Mouse (Mus musculus): ENCODE measurements around the gene Ankle1.

The Ankle1 gene

DNA sequence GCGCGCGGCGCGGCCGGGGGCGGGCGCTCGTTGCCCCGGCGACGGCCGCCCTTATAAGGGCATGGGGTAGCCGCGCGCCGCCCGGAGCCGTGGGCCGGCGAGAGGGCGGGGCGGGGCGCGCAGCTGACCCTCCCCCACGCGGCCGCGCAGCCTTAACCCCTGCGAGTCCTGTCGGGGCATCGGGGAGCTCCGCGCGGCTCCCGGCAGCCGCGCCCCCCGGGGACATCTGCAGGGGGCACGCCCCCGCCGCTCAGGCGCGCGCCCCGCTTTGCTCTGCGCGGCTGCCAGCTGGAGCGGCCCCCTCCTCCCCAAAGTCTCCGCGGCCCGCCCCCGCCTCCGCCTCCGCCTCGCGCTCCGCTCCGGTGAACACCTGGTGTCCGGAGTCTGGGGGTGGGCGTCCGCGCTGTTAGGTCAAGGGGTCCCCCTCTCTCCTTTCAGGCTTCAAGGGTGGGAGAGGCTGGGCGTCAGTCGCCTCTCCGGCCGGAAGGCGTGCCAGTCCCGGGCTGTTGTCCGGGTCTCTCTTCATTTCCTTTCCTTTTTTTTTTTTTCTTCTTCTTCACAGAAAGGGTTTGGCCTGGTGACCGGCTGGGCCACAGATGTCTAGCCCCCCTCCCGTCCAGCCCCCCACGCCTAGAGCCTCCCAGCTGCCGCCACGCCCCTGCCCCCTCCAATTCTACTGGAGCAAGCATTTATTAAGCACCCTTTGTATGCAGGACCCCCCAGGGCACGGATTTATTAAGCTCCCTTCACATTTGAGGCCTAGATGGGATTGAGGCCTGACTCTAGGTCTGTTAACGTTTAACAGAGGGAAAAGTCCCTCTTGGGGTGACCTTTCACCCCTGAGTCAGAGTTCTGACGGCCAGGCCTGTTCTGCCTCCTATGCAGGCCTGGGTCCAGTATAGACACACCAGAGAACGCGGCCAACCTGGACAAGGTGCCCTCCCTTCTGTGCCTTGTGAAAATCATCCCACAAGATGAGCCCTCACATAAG, 23.5 kb upstream of the Ankle1 start:
- peak in 1 of 2 experiments; percentile 72 for DNase-seq (ENCODE audit: low spot score in 2 of 2)

DNA sequence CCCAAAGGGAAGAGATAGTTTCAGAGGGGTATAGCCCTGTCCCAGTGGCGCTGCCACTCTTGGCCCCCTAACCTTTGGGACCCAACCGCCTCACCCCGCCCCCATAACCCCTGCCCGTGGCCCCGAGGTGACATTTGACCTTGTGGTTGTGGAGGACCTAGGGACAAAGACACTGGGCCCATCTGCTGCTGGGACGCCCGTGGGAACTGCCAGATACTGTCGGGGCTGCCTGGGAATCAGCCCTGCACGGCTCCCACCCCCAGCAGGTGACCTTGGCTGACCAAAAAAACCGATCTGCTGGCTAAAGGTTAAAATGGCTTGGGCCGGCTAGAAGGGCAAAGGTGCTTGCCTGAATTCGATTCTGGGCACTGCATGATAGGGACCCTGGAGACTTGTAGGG, 22.4 kb upstream of the Ankle1 start:
- no peak for DNase-seq (ENCODE audit: low spot score in 2 of 2)

DNA sequence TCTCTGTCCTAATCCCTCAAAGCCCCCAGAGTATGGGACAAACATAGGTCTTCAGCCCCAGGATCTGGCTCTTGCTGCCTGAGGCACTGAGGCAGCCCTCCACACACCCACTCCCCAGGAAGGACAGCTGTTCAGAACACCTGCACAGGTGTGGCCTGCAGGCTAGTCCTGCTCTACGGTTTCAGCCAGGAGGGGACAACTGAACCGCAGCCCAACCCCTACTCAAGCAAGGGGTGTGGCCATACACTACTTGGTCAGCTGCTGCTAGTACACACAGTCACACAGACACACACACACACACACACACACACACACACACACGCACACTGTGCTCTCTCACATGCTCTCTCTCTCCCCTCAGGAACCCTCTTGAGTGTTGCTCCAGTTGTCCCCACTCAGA, 21.9 kb upstream of the Ankle1 start:
- no peak for DNase-seq (ENCODE audit: low spot score in 2 of 2)

DNA sequence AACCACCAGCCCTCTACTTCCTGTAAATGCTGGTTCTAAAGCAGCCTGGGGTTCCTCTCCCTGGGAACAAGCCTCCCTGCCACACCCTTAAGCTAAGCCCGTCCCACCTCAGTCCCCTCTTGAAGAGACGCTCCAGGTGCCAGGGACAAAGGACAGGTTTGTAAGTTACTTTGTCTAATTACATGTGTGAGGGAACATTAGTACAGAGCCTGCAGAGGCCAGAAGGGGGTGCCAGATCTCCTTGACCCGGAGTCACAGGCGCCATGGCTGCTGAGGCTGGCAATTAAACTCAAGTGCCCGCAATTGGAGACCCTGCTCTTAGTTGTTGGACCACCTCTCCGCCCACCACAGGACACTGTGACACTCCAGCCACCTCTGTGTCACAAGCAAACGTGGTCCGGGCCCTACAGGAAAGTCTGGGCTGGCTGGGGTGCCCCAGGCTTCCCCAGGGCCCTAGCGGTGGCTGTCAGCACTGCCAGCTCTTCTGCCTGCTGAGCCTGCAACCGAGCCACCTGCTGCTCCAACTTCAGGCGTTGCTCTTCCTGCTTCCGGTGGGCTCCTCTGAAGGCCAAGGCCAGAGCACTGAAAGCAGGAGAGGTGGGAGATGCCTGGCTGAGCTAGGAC, 20.5 kb upstream of the Ankle1 start:
- DNase-seq (ENCODE audit: low spot score in 2 of 2): no peak

DNA sequence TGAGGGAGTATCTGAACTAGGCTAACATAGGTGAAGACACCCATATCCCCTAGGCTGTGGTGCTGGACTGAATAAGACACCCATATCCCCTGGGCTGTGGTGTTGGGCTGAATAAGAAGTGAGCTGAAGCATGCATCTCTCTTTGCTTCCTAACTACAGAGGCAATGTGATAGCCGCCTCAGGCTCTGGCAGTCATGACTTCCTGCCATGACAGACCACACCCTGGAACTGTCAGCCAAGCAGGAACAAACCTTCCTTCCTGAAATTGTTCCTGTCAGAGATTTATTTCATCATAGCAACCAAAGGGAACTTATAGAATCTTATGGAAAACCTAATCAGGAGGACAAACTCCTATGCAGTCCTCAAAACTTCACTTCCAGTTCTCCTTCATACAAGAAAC, 17.5 kb upstream of the Ankle1 start:
- no peak for DNase-seq (ENCODE audit: low spot score in 2 of 2)

DNA sequence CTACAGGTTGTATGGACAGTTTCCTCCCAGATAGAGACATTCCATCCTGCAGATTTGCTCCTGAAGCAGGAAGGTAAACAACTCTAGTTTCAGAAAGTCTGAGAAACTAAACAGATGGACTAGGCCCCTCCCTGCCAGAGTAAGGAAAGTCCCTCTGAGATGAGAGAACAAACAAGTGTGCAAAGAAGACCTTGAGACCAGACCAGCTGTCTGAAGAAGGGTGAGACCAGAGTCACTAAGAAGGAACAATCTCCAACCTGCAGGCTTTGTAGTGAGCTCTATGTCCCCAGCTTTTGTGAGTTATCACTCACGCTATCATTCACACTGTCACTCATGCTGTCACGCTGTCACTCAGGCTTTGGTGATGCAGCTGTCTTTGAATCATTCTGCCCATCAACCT, 14.1 kb upstream of the Ankle1 start:
- no peak for DNase-seq (ENCODE audit: low spot score in 2 of 2)

DNA sequence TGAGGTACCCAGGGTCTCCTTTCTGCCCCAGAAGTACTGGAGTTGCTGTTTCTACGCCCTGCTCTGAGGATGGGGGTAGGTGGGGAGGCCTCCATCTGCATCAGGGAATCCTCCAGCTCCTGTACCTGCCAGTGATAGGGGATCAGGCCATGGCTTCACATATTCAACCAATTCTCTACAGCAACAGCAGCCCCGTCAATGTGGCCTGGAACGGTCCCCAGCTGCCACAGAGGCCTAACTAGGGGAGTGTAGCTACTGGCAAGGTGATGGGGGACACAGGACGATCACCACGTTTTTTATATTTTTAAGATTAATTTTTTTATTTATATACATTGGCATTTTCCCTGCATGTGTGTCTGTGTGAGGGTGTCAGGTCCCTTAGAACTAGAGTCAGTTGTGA, 13.4 kb upstream of the Ankle1 start:
- DNase-seq (ENCODE audit: low spot score in 2 of 2): no peak

DNA sequence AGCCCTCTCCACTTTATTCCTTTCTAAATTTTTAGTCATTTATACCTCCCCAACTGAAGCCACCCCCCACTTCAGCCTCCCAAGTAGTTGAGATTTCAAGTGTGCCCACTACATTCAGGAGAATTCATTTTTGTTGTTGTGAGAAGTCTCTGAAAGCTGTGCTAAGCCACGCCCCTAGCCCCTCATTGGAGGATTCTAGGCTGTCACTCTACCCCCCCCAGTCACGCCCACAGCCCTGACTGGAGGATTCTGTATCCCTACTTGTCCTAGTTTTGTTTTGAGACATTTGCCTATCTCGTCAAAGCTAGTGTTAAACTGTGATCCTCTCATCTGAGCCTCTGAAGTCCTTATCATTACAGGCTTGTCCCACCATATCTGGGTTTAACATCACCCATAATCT, 12.9 kb upstream of the Ankle1 start:
- DNase-seq (ENCODE audit: low spot score in 2 of 2): no peak

DNA sequence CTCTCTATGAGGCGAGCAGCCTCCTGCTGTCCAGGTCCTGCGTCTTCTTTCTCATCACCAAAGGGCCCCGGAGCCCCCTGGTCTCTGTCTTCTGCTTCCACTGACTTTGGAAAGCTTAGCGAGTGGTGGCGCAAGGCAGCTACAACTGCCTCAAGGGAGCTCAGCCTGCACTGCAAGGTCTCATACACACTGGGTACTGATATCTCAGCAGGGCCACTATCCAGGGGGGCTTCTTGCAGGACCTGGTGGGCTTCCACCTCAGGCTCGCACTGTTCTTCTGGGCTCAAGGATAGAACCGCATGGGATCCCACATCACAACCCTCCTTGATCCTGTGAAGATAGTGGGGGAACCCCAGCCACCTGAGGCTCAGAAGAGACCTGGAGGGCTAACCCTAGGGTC, 11.3 kb upstream of the Ankle1 start:
- DNase-seq (ENCODE audit: low spot score in 2 of 2): no peak

DNA sequence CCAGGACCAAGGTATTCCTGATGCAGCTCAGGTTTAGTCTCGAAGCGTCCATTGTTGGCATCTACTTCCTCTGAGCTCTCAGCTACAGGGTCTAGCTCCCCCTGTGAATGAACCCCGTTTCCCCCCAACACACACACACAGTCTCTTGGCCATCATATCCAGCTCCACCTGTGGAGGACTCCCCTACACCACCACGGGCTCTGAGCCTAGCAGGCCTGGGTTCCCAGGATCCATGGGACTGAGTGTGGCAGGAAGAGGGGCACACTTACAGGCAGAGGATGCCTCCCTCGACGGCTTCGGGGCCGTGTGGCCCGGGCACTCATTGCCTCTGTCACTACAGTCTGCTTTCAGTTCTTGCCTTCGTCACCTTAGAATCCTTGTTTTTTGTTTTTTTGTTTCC, 10.7 kb upstream of the Ankle1 start:
- no peak for DNase-seq (ENCODE audit: low spot score in 2 of 2)

DNA sequence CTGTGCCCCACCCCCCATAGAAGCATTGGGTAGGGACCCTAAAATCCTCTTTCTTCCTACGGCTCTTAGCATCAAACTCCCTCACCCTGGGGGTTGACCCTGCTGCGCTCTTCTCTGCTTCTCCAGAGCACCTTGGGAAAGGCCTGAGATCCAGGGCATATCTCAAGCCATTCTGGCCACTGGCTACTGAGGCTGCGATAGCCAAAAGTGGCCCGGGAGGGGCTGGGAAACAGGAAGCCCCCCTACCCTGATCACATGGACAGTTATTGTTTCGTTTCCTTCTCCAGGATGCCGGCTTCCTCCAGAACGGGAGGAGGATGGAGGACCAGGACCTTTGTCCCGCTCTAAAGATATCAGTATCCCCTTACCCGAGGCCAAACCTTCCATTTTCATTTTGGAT, 10.2 kb upstream of the Ankle1 start, which contains the start of gene Ushbp1:
TSS of gene Ushbp1 (minus strand) at position 174 of the 400 bp plus-strand sequence.
- DNase-seq (ENCODE audit: low spot score in 2 of 2): no peak

DNA sequence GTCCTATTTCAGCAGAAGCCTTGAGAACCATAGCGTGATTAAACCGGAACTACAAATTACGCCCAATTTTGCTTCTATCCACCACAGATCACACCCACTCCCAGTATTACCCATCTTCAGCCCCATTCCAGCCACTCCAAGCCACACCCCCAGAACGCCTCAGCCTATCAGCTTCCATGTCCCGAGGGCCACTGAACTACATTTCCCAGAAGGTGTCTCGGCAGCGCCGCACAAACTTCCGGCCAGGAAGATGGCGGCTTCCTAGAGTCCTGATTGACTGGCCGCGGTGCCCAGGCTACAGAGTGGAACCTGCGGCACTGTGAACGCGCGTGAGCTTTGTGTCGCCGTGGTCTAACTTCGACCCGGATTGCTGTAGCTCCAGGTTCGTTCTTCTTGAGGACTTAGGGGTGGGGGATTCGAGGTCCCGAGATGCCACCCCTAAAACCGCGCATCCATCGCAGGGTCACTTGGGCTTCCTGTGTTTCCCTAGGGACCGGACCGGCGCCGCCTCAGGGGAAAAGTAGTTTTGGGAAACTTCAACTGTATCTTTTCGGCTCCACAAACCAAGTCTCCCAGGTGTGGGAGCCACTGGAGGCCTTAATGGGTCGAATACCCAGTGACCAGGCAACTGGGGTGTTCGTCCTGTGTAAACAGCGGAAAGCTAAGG, 9.0 kb upstream of the Ankle1 start, which contains the start of gene Babam1:
TSS of gene Babam1 (plus strand) at position 223 of the 667 bp plus-strand sequence.
- DNase-seq (ENCODE audit: low spot score in 2 of 2): peak; percentile 88 to 89

DNA sequence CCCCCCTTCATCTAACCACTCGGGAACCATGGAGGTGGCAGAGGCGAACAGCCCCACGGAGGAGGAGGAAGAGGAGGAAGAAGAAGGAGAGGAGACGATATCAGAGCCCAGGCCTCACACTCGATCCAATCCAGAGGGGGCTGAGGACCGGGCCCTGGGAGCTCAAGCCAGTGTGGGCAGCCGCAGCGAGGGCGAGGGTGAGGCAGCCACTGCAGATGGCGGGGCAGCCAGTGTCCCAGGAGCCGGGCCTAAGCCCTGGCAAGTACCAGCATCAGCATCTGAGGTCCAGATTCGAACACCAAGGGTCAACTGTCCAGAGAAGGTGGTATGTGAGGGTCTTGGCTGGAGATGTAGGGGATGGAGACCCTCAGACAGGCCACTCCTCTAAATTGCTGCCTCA, 8.1 kb upstream of the Ankle1 start:
- DNase-seq (ENCODE audit: low spot score in 2 of 2): no peak

DNA sequence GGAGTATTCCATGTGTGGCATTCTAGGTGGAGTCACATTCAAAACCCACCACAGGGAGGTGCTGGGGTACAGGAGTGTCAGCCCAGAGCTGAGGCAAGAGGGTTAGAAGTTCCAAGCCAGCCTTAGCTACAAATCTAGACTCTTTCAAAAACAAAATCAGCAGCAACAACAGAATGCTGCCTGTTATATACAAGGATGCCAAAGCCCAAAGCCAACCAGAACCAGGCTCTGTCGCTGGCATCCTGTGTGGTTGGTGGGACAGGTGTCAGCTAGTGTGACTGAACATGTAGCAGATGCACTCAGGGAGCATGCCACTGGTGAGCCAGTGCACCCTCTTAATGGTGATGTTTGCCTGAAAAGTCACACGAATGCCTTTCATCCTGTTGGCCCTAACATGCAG, 5.0 kb upstream of the Ankle1 start:
- no peak for DNase-seq (ENCODE audit: low spot score in 2 of 2)

DNA sequence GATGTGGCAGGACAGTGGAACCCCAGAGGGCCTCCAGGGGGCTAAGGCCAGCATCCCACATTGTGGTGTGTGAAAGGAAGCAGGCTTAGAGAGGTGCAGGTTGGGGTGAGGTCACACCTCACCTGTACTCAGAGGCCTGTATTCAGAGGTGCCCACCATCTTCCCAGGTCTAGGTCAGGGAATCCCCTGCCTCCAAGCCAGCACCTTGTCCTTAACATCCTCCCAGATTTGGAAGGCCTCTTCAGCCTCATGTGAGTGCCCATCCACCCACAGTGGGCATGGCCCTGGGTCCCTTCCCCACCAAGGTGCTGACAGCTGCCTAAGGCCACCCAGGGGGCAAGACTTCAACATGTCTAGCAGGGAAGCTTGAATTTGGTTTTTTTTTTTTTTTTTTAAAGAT, 4.4 kb upstream of the Ankle1 start:
- DNase-seq (ENCODE audit: low spot score in 2 of 2): no peak

DNA sequence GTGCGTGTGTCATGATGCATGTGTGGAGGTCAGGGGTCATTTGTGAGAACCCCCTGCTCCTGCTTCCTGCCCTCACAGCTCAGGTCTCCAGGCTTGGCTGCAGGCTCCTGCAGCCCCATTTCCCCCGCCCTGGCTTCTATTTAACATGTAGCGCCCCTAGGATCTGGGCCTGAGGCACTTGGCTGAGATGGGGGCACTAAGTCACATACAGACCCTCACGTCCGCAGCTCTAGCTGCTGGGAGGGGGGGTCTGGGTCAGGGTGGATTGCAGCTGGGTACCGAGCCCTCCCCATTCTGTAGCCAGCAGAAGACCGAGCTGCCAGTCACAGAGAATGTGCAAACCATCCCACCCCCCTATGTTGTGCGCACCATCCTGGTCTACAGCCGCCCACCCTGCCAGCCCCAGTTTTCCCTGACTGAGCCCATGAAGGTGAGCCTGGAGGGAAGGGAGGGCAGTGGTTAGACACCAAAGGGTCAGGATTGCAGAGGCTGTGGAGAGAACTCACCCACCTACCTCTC, 3.3 kb upstream of the Ankle1 start:
- DNase-seq (ENCODE audit: low spot score in 2 of 2): no peak

DNA sequence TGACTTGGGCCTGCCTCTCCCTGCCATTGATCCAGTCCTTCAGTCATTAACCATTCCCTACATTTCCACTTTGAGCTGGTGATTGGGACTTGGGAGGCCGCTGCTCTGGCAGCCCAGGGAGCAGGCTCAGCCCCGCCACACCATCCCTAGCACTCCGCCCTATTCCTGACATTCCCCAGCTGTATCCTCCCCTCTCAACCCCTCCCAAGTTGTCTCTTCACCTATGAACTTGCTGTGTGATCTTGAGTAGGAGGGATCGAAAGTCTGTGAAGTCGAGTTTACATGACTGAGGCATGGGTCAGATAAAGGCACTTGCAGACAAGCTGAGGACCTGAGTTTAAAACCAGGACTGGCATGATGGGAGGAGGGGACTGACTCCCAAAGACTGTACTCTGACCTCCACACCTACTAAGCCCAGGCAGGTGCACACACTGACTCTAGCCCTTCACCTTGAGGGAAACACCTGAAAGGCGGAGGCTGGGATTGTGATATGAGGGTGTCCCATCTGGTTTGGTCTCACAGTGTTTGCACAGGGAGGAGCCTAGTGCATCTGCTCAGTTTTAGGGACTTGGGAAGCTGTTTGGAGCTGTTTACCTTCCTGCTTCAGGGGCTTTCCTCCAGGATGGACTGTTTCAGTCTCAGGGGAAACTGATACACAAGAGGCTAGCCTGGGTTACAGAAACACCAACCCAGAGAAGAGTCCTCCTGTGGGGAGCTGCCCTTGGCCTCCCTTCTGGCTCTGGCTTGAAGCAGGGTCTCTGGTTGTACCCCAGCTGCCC, 2.5 kb upstream of the Ankle1 start:
- no peak for DNase-seq (ENCODE audit: low spot score in 2 of 2)

DNA sequence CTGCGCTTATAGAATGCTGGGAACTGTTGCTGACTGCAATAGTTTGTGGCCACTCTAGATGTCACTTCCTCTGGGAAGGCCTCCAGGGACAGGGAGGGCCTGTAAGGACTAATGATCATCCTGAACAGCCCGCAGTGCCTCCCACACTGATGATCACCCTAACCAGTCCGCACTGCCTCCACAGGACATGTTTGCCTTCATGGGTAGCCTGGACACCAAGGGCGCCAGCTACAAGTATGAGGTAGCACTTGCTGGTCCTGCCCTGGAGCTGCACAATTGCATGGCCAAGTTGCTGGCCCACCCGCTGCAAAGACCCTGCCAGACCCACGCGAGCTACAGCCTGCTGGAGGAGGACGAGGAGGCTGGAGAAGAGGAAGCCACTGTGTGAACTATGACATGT, 1.8 kb upstream of the Ankle1 start:
- no peak for DNase-seq (ENCODE audit: low spot score in 2 of 2)

DNA sequence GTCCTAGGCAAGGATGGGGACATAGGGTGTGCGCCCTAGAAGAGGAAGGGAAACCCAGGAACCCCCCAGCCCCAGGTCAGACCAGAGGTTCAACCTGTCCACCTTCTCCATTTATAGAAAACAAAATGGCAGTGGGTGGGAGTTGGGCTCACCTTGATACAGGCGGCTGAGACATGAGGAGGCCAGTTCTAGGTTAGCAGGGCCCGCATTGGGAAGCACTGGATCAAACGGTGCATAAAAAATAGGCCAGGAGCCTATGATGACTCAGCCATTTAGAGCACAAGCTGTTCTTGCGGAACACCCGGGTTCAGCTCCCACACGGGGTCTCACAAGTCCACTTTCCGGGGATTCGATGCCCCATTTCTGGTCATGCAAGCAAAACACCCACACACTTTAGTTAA, 859 bp upstream of the Ankle1 start:
- no peak for DNase-seq (ENCODE audit: low spot score in 2 of 2)

DNA sequence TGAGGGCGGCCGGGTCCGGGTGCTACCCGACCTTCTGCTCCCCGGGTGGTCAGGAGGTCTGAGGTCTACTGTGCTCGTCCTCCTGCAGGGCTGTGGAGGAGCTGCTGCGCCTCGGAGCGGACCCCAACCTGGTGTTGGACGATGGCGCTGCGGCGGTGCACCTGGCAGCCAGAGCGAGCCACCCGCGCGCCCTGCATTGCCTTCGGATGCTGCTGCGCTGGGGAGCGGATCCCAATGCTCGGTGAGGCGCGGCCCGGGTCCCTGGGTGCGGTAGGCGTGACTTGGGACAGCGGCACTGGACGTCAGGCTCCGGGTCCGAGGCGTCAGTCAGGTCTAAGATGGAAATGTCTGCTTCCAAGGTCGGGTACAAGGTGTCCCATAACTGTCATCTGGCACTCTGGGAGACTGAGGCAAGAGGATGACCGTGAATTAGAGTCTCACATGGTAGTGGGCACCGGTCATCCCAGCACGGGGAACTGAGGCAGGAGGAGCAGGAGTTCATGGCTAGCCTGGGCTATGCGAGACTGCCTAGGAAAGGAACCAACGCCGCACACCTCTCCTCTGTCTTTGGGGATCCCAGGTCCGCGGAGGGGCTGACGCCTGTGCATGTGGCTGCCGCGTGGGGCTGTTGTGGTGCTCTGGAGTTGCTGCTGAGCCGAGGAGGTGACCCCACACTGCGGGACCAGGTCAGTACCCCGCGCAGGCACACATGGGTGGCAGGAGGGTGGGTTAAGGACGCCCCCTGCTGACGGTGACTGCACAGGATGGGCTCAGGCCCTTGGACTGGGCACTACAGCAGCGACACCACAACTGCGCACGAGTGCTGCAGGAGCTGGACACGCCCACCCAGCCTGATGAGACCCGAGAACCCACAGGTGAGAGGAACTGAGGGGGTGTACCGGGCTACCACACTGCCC, 547 bp downstream of the Ankle1 start:
- peak; percentile 62 to 68 for DNase-seq (ENCODE audit: low spot score in 2 of 2)

All from natural killer cell, adult 2 months (primary cell).